Mouse (Mus musculus) kidney, embryonic 15.5 days (tissue): ENCODE measurements around the gene Mdn1. TPM values are rescaled to one million over a fixed set of nuclear protein-coding genes. Genes with fewer than 3 reads are reported as not detected.

Experiments
- ATAC-seq: fragments of 200-750 bp; cut with Nextera tagmentation; replicated peaks from 2 replicates; pipeline ENCODE4 v1.8.0; 2017; ENCODE audit warnings: moderate TSS enrichment; ENCODE audit not compliant: low FRiP score
- H3K27ac ChIP-seq: fragments of 300-500 bp; sonication (generic); 2 replicates; pipeline ENCODE4 v1.5.1; 2015; ENCODE audit warnings: mild to moderate bottlenecking, inconsistent platforms
- H3K27me3 ChIP-seq: fragments of 300-500 bp; sonication (generic); 2 replicates; pipeline ENCODE4 v1.6.1; 2015; ENCODE audit warnings: inconsistent platforms
- H3K36me3 ChIP-seq: fragments of 300-500 bp; sonication (generic); 2 replicates; pipeline ENCODE4 v1.6.1; 2015; ENCODE audit warnings: inconsistent platforms
- H3K4me1 ChIP-seq: fragments of 300-500 bp; sonication (generic); 2 replicates; pipeline ENCODE4 v1.6.1; 2015; ENCODE audit warnings: inconsistent platforms
- H3K4me2 ChIP-seq: fragments of 300-500 bp; sonication (generic); 2 replicates; pipeline ENCODE4 v1.6.1; 2015; ENCODE audit warnings: moderate library complexity, mild to moderate bottlenecking, inconsistent platforms
- H3K4me3 ChIP-seq: fragments of 300-500 bp; sonication (generic); replicated peaks from 2 replicates; pipeline ENCODE4 v1.5.1; 2015; ENCODE audit warnings: mild to moderate bottlenecking, inconsistent platforms
- H3K9ac ChIP-seq: fragments of 300-500 bp; sonication (generic); 2 replicates; pipeline ENCODE4 v1.6.1; 2015; ENCODE audit warnings: mild to moderate bottlenecking, inconsistent platforms
- H3K9me3 ChIP-seq: fragments of 300-500 bp; sonication (generic); replicated peaks from 2 replicates; pipeline ENCODE4 v1.6.1; 2016; ENCODE audit warnings: inconsistent platforms
- WGBS: fragments of 180-500 bp; shearing (Covaris S2); methylation state at CpG from one replicate; pipeline ENCODE4 v1.1.7; 2015; ENCODE audit warnings: mixed read lengths; 5-methylcytosine and 5-hydroxymethylcytosine counted together
- polyA plus RNA-seq: library from polyadenylated mRNA; unstranded; fragments of >200 nt; fragmentation: Nextera tagmentation; extraction: Ambion mirVana; gene quantifications from 2 replicates; pipeline ENCODE4 v1.2.1, GENCODE M21; 2015

Mdn1 gene
- polyA plus RNA-seq, 1 experiment from 2014 or later, result 16.0 TPM

DNA sequence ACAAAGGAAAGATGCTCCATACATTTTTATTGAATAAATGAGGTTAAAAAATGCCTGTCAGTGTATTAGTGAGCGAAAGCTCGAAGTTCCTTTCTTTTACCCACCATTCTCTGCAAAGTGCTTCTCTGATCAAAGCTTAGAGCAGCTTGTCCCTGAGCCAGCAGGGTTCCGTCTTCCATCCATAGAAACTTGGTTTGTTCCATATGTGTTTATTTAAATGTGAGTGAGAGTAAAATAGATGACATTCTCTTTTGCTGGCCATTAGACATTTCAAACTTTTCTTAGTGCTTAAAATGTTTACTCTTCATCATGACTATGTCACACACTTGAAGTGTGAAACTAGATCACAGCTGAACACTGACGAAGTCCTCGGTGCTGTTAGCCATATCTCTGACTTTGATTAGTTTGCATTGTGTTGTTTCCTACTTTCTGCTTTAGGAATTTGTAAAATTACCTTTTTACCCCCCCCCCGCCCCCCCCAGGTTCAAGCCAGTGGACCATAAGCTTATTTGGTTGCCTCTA lies 26.2 kb downstream of the Mdn1 start:
- Histone ChIP-seq H3K4me1 (no peaks in the 10 kb centered on the region), H3K9ac (no peak overlapping the region), H3K4me2 (no peak overlapping the region), H3K9me3 (no peaks in the 10 kb centered on the region), H3K27ac (no peak overlapping the region), H3K4me3 (no peak overlapping the region), H3K27me3 (no peaks in the 10 kb centered on the region), H3K36me3 (peaks cover 90% of the 10 kb centered on the region)
- ATAC-seq, result no peak
- WGBS, result 90% methylated on average over 6 of the region's 6 CpGs

DNA sequence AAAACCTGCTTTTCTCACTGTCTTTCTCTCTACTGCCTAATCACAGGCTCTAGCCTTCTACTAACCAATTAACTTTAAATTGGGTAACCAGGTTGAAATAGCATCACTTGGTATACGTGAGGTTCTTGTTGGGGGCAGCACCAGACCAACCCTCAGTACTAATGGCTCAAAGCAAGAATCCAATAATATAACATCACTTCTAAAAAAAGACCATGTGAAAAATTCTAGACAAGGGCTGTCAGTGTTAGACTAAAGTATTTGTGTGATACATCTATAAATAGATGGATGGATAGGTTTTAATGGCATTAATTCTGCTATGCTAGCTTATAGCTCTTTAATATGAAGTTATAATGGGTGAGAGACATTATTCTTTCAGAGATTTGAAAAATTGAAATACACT lies 60.8 kb downstream of the Mdn1 start:
- H3K9me3 ChIP-seq, result no peaks in the 10 kb centered on the region
- H3K4me3 ChIP-seq, result no peak overlapping the region
- 88% methylated on average over 1 of the region's 1 CpGs for WGBS
- H3K36me3 ChIP-seq, result peaks cover 92% of the 10 kb centered on the region
- no peaks in the 10 kb centered on the region for H3K4me1 ChIP-seq
- H3K27me3 ChIP-seq, result no peaks in the 10 kb centered on the region
- H3K9ac ChIP-seq, result no peak overlapping the region
- no peak overlapping the region for H3K27ac ChIP-seq
- ATAC-seq, result no peak
- no peak overlapping the region for H3K4me2 ChIP-seq

DNA sequence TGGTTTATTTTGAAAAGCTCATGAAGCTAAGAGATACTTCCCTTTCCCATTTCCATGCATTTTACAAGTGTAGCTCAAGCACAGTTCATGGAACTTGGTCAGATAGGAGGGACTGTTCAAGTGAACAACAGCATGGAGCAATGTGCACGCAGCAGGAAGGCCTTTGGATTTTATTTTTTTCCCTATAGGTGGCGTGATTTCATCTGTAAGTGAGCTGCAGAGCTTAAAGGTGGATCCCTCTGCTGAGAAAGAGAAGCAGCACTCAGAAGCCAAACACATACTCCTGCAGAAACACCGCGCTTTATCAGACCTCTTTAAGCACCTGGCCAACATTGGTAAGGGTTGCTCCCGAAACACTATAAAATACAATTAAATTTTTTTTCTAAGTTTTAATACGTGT lies 88.5 kb downstream of the Mdn1 start:
- Histone ChIP-seq H3K4me1 (no peaks in the 10 kb centered on the region), H3K36me3 (peaks cover 98% of the 10 kb centered on the region), H3K27me3 (no peaks in the 10 kb centered on the region), H3K9me3 (no peaks in the 10 kb centered on the region), H3K27ac (no peak overlapping the region), H3K4me2 (no peak overlapping the region), H3K9ac (no peak overlapping the region), H3K4me3 (no peak overlapping the region)
- whole genome bisulfite sequencing, result 86% methylated on average over 6 of the region's 6 CpGs
- no peak for ATAC-seq

DNA sequence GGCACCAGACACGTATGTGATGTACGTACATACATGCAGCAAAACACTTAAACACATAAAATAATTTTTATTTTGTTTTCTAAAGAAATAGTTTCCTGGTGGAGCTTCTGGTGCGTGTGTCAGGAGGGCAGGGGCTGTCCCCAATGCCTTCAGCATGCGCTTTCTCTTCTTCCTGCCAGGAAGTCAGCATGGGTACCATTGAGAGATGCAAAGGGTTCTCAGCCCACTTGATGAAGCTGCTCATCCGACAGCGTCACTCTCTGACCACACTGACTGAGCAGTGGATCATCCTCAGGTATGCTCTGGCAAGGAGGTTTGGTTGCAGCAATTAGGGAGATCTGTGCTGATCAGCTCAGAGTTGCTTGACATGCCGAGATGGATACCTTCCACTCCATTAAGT lies 91.5 kb downstream of the Mdn1 start:
- Histone ChIP-seq H3K27me3 (no peaks in the 10 kb centered on the region), H3K4me1 (no peaks in the 10 kb centered on the region), H3K36me3 (peaks cover 96% of the 10 kb centered on the region), H3K27ac (no peak overlapping the region), H3K9ac (no peak overlapping the region), H3K4me3 (no peak overlapping the region), H3K4me2 (no peak overlapping the region), H3K9me3 (no peaks in the 10 kb centered on the region)
- WGBS, result 94% methylated on average over 7 of the region's 7 CpGs
- no peak for ATAC-seq

DNA sequence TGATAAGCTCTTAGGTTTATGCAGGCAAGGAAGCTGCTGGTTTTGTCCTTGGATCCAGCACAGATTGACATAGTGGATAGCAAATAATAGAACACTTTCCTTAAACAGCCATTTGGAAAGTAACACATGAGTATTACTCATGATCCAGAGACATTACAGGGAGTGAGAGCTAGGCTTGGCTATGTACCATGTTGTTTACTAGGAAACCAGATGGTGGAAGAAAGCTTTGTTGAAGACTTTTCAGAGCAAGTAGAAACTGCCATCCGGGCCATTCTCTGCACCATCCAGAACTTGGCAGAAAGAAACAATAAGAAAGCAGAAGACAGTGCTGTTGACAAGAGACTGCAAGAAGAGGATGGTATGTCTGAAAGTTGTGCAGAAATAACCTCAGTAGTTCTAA lies 93.8 kb downstream of the Mdn1 start:
- no peak for ATAC-seq
- no peak overlapping the region for H3K9ac ChIP-seq
- no peaks in the 10 kb centered on the region for H3K9me3 ChIP-seq
- no peak overlapping the region for H3K27ac ChIP-seq
- no peak overlapping the region for H3K4me2 ChIP-seq
- no peaks in the 10 kb centered on the region for H3K4me1 ChIP-seq
- peaks cover 92% of the 10 kb centered on the region for H3K36me3 ChIP-seq
- H3K27me3 ChIP-seq, result no peaks in the 10 kb centered on the region
- 95% methylated on average over 1 of the region's 1 CpGs for WGBS
- no peak overlapping the region for H3K4me3 ChIP-seq

DNA sequence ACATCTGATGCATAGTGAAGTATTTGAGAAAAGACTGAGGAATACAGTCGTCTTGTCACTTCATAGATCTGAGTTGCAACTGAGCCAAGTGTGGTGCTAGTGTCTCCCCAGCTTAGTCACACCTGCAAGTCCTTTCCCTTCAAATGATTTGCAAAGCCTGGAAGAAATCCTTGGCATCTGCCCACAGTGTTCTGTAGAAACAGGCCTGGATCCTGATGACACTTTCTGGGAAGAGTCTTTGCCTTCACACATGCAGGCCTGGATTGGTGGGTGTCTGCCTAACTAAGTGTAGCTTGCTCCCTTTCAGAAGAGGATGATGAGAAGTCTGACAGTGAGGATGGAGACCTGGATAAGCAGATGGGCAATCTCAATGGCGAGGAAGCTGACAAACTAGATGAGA lies 100.5 kb downstream of the Mdn1 start:
- Histone ChIP-seq H3K4me3 (no peak overlapping the region), H3K4me2 (no peak overlapping the region), H3K9me3 (no peaks in the 10 kb centered on the region), H3K27me3 (no peaks in the 10 kb centered on the region), H3K36me3 (peaks cover 88% of the 10 kb centered on the region), H3K27ac (no peak overlapping the region), H3K4me1 (no peaks in the 10 kb centered on the region), H3K9ac (no peak overlapping the region)
- no peak for ATAC-seq
- WGBS, result 90% methylated on average over 2 of the region's 2 CpGs

DNA sequence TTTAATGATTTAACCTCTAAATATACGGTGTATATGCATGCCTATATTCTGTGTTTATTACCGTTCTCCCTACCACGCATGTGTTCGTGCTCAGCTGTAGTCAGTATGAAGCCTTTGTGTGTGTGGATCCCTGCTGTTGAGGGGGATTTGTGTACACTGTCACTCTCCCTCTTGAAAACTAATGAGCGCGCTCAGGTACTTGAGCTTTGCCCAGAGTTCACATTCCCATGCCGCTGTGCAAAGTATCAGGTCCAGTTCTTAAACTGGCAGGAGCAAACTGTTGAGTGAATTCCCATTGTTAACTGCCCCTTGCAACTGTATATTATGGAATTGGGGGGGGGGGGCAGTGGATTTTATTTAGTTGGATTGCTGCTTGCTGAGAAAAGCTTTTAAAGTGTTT lies 110.6 kb downstream of the Mdn1 start:
- H3K9ac ChIP-seq, result no peak overlapping the region
- WGBS, result 96% methylated on average over 7 of the region's 7 CpGs
- H3K36me3 ChIP-seq, result peaks cover 82% of the 10 kb centered on the region
- H3K9me3 ChIP-seq, result no peaks in the 10 kb centered on the region
- no peak overlapping the region for H3K27ac ChIP-seq
- no peaks in the 10 kb centered on the region for H3K4me1 ChIP-seq
- H3K4me2 ChIP-seq, result no peak overlapping the region
- no peaks in the 10 kb centered on the region for H3K27me3 ChIP-seq
- no peak for ATAC-seq
- H3K4me3 ChIP-seq, result no peak overlapping the region

DNA sequence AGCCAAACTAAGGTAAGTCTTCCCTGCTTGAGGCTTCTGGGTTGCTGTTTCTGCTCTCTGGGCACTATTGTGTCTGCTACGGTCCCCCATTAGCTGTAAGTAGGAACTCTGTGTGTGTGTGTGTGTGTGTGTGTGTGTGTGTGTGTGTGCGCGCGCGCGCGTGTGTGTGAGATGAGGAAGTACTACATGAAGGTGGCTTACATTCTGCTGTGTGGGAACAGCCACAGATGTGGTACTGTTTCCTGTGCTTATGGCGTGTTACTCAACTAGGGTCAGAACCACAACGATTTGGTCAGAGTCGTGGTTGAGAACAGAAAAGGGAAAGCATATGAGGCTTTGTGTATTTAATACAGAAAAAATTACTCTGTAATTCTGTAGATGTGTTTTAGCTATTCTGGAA lies 111.1 kb downstream of the Mdn1 start:
- Histone ChIP-seq H3K36me3 (peaks cover 82% of the 10 kb centered on the region), H3K9ac (no peak overlapping the region), H3K9me3 (no peaks in the 10 kb centered on the region), H3K4me1 (no peaks in the 10 kb centered on the region), H3K4me3 (no peak overlapping the region), H3K27me3 (no peaks in the 10 kb centered on the region), H3K27ac (no peak overlapping the region), H3K4me2 (no peak overlapping the region)
- no peak for ATAC-seq
- whole genome bisulfite sequencing, result 92% methylated on average over 10 of the region's 10 CpGs

DNA sequence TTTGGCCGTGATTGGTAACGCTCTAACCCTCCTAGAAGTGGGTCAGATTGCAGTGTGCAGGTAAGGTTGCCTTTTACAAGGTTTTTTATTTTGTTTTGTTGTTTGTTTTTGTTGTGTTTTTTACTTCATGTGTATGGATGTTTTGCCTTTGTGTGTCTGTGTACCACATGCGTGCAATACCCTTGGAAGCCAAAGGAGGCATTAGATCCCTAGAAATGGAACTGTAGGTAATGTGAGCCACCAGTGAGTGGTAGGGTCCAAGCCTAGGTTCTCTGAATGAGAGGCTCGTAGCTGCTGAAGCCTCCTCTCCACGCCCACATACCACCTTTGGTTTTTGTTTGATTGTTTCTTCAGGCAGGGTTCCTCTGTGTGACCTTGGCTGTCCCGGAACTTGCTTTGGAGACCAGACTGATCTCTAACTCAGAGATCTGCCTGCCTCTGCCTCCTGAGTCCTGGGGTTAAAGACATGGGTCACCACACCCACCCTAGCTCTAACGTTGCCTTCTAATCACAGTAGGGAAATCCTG lies 113.4 kb downstream of the Mdn1 start:
- Histone ChIP-seq H3K4me3 (no peak overlapping the region), H3K9me3 (no peaks in the 10 kb centered on the region), H3K36me3 (peaks cover 84% of the 10 kb centered on the region), H3K4me2 (no peak overlapping the region), H3K27ac (no peak overlapping the region), H3K9ac (no peak overlapping the region), H3K27me3 (no peaks in the 10 kb centered on the region), H3K4me1 (no peaks in the 10 kb centered on the region)
- ATAC-seq, result no peak
- 93% methylated on average over 7 of the region's 7 CpGs for WGBS

DNA sequence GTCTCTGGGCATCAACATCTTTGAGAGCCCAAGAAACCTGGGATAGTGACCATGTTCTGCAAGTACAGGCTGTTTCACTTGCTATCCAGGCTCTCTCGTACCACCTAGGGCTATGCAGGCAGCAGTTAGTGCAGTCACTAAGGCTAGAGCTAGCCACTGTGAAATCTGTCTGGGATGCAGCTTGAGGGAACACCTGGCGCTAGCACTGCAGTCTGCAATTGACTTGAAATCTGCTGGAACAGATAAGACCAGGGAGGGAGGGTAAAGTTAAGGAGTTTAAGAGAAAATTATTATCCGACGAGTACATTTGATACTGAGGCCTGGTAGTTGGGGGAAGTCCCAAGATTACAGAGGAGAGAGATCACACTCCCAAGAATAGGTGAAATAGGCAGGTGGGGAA lies 123.1 kb downstream of the Mdn1 start:
- no peak overlapping the region for H3K9ac ChIP-seq
- H3K36me3 ChIP-seq, result peaks cover 21% of the 10 kb centered on the region
- H3K4me3 ChIP-seq, result no peak overlapping the region
- H3K4me2 ChIP-seq, result no peak overlapping the region
- no peak overlapping the region for H3K27ac ChIP-seq
- H3K27me3 ChIP-seq, result no peaks in the 10 kb centered on the region
- no peak for ATAC-seq
- WGBS, result 93% methylated on average over 4 of the region's 4 CpGs
- H3K9me3 ChIP-seq, result 0 out of 2 replicates have a peak, but pooled peaks cover 3% of the 10 kb centered on the region
- no peaks in the 10 kb centered on the region for H3K4me1 ChIP-seq

DNA sequence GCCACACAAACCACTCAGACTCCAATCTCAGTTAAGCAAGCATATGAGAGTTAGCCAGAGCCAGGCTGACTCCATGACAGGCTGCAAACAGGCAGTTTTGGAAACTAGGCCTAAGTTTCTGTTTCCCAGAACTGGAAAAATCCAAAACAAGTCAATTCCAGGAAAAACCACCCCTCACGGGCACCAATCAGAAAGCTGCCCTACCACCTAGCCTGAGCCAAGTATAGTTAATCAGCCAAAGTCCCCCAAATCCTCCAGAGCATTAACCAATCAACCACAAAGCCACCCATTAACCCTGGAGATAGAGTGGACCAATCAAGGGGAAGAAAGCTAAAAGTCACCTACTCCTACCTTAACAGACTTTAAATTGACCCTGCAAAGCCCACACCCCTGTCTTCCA lies 130.2 kb downstream of the Mdn1 start:
- Histone ChIP-seq H3K36me3 (no peaks in the 10 kb centered on the region), H3K9me3 (no peaks in the 10 kb centered on the region), H3K27me3 (no peaks in the 10 kb centered on the region), H3K9ac (no peak overlapping the region), H3K4me1 (no peaks in the 10 kb centered on the region), H3K27ac (no peak overlapping the region), H3K4me2 (no peak overlapping the region), H3K4me3 (no peak overlapping the region)
- no peak for ATAC-seq
- WGBS, result 94% methylated on average over 1 of the region's 1 CpGs

DNA sequence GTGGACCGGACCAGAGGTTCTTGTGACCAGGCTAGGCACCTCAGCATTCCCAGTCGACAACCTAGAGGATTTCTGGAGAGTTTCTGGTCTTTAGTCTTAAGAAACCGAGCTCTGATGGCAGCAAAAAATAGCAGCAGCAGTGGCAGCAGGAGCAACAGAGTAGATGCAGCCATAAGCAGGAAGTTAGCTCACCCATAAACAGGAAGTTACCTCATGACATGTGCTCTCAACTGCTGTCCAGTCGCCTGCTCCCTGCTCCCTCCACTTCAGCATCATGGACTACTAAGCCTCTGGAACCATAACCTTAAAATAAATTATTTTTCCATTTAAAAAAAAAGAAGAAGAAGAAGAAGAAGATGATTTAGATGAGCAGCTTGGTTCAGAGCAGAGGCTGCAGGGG lies 132.1 kb downstream of the Mdn1 start:
- no peak overlapping the region for H3K27ac ChIP-seq
- H3K27me3 ChIP-seq, result no peaks in the 10 kb centered on the region
- H3K36me3 ChIP-seq, result no peaks in the 10 kb centered on the region
- ATAC-seq, result no peak
- no peak overlapping the region for H3K4me3 ChIP-seq
- H3K4me1 ChIP-seq, result no peaks in the 10 kb centered on the region
- WGBS, result 90% methylated on average over 4 of the region's 4 CpGs
- H3K9me3 ChIP-seq, result no peaks in the 10 kb centered on the region
- no peak overlapping the region for H3K9ac ChIP-seq
- H3K4me2 ChIP-seq, result no peak overlapping the region

DNA sequence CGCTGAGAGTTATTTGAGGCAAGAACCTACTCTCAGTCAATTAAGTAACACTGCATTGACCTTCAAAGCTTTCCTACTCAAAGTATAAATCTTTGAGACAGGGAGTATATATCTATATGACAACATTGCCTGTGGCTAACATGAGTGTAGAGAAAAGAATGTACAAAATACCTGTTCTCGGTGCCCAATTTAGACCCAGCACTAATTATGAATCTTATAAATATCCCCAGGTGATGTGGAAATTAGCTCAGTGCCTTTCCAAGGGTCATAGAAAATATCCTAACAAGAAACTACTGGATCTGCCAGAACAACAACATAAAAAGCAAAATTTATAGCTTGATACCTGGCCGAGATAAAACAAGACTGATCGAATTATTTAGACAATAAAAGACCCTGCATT lies 142.1 kb downstream of the Mdn1 start:
- WGBS, result 91% methylated on average over 4 of the region's 4 CpGs
- Histone ChIP-seq H3K9ac (no peak overlapping the region), H3K4me2 (no peak overlapping the region), H3K4me3 (no peak overlapping the region), H3K9me3 (no peaks in the 10 kb centered on the region), H3K27ac (no peak overlapping the region), H3K27me3 (no peaks in the 10 kb centered on the region), H3K36me3 (peaks cover 10% of the 10 kb centered on the region; the same call in 1 of the 2 replicates), H3K4me1 (peaks cover 7% of the 10 kb centered on the region)
- ATAC-seq, result no peak
